ENCODE assay signal across 19 mouse cellular contexts in genomic region chr16:94365435-94365834, GRCm38 (mm10). TPM values are rescaled to one million over a fixed set of nuclear protein-coding genes. Genes with fewer than 3 reads are reported as not detected.
DNase-seq lines count a peak whose midpoint lies in the region; ATAC-seq and TF ChIP-seq lines count a peak whose summit lies in the region.
"Had no signal": no experiment of that assay in that cellular context is flagged by ENCODE, and none has a peak within 500 bp of the region (broad histone marks: within the 10 kb centered on the region; RNA-seq: fewer than 3 reads in every experiment).

No protein-coding gene starts in this region.

- H3K9ac ChIP-seq in embryonic facial prominence, embryonic 14.5 days (ENCODE audit: low read depth, low read length) = no peak overlapping the region

- H3K36me3 ChIP-seq in embryonic facial prominence, embryonic 14.5 days (ENCODE audit: control insufficient read depth, insufficient read depth, low read length) = peaks cover 15% of the 10 kb centered on the region; the same call in 1 of the 2 replicates
- H3K36me3 ChIP-seq in embryonic facial prominence, embryonic 10.5 days (replicated peaks) = peaks cover 15% of the 10 kb centered on the region
- H3K36me3 ChIP-seq in myocyte (ENCODE audit: control insufficient read depth, insufficient read depth) = no peaks in the 10 kb centered on the region

- peaks cover 12% of the 10 kb centered on the region for H3K4me1 ChIP-seq in embryonic facial prominence, embryonic 14.5 days (ENCODE audit: control insufficient read depth, insufficient read depth, low read length)
- H3K4me1 ChIP-seq in embryonic facial prominence, embryonic 10.5 days = peaks cover 23% of the 10 kb centered on the region

- peak; percentile 23 for DNase-seq in embryonic facial prominence, embryonic 14.5 days (ENCODE audit: low spot score)
- DNase-seq in embryonic facial prominence, embryonic 10.5 days (ENCODE audit: low spot score) = no peak
- DNase-seq in right cerebral cortex, postnatal 36 days (ENCODE audit: low spot score in 2 of 2) = no peak
- DNase-seq: adrenal gland, adult 2 months; adrenal gland, adult 8-10 months; adrenal gland, postnatal 10 days; adrenal gland, postnatal 14 days; adrenal gland, postnatal 25 days; adrenal gland, postnatal 36 days; B cell, adult 2 months; cerebellum, adult 11 months; cerebellum, adult 11-12 months; cerebellum, adult 18-20 months had no signal

- no peak overlapping the region for H3K4me2 ChIP-seq in embryonic facial prominence, embryonic 14.5 days (ENCODE audit: low read depth, low read length)
- no peak overlapping the region for H3K4me2 ChIP-seq in myocyte (ENCODE audit: low read depth)

- no peaks in the 10 kb centered on the region for H3K79me2 ChIP-seq in myocyte (ENCODE audit: control insufficient read depth, insufficient read depth)

- no peaks in the 10 kb centered on the region for H3K27me3 ChIP-seq in embryonic facial prominence, embryonic 14.5 days (replicated peaks; ENCODE audit: control insufficient read depth, insufficient read depth, low read length)
- no peaks in the 10 kb centered on the region for H3K27me3 ChIP-seq in embryonic facial prominence, embryonic 10.5 days (replicated peaks; ENCODE audit: low read depth, poor library complexity, severe bottlenecking)
- H3K27me3 ChIP-seq in myocyte (ENCODE audit: control insufficient read depth, insufficient read depth, insufficient read length) = no peaks in the 10 kb centered on the region
- H3K27me3 ChIP-seq: CH12.LX, Patski had no signal

- no peak overlapping the region for H3ac ChIP-seq in myocyte (ENCODE audit: control insufficient read depth, insufficient read length)

- H3K9me3 ChIP-seq in embryonic facial prominence, embryonic 14.5 days (ENCODE audit: control insufficient read depth, low read length) = no peaks in the 10 kb centered on the region
- H3K9me3 ChIP-seq in embryonic facial prominence, embryonic 10.5 days = no peaks in the 10 kb centered on the region
- H3K9me3 ChIP-seq: G1E had no signal

- TF ChIP-seq POLR2A in myocyte (IDR thresholded peaks at IDR 0.05; ENCODE audit: insufficient read length, low read depth) = no peak

- 81% methylated on average over 3 of the region's 3 CpGs for WGBS in embryonic facial prominence, embryonic 14.5 days
- 94% methylated on average over 3 of the region's 3 CpGs for WGBS in embryonic facial prominence, embryonic 10.5 days

- no peak overlapping the region for H3K4me3 ChIP-seq in embryonic facial prominence, embryonic 14.5 days (ENCODE audit: low read depth, low read length)
- H3K4me3 ChIP-seq in embryonic facial prominence, embryonic 10.5 days = no peak overlapping the region
- H3K4me3 ChIP-seq in myocyte = no peak overlapping the region

- ATAC-seq in embryonic facial prominence, embryonic 14.5 days (ENCODE audit: low read depth) = no peak
- ATAC-seq: activated CD4-positive, CD25-positive, alpha-beta regulatory T cell, adult 4 months; CD4-positive, CD25-positive, alpha-beta regulatory T cell, adult 4 months; Patski had no signal

- no peak overlapping the region for H3K27ac ChIP-seq in embryonic facial prominence, embryonic 14.5 days (replicated peaks; ENCODE audit: low read depth, low read length)
- no peak overlapping the region for H3K27ac ChIP-seq in embryonic facial prominence, embryonic 10.5 days (replicated peaks)

TF ChIP-seq in myocyte, 11 proteins besides CTCF, POLR2A, EP300 and RAD21:
- TF ChIP-seq MAX (IDR thresholded peaks at IDR 0.05; ENCODE audit: low read depth) = no peak
- no peak for TF ChIP-seq SRF (IDR thresholded peaks at IDR 0.05; ENCODE audit: control insufficient read depth, insufficient read length, low read depth)
- no peak for TF ChIP-seq CEBPB (IDR thresholded peaks at IDR 0.05; ENCODE audit: insufficient read depth, poor library complexity, severe bottlenecking)
- TF ChIP-seq E2F4 (IDR thresholded peaks at IDR 0.05; ENCODE audit: insufficient read depth) = no peak
- TF ChIP-seq POLR2AphosphoS2 (IDR thresholded peaks at IDR 0.05; ENCODE audit: insufficient read length, low read depth) = no peak
- TF ChIP-seq MYOG (IDR thresholded peaks at IDR 0.05; ENCODE audit: control insufficient read depth in 1 of 3, insufficient read depth in 1 of 3, insufficient read length in 2 of 3, low read depth in 2 of 3) = peak in 1 of 3 experiments; percentile 61
- peak; percentile 59 for TF ChIP-seq TCF12 (IDR thresholded peaks at IDR 0.05; ENCODE audit: insufficient read depth, poor library complexity, severe bottlenecking)
- TF ChIP-seq REST (IDR thresholded peaks at IDR 0.05; ENCODE audit: insufficient read depth, insufficient read length) = no peak
- peak in 2 of 3 experiments; percentile 66 to 70 for TF ChIP-seq MYOD1 (IDR thresholded peaks at IDR 0.05; ENCODE audit: control insufficient read depth in 1 of 3, insufficient read length in 2 of 3, low read depth in 2 of 3)
- TF ChIP-seq USF1 (IDR thresholded peaks at IDR 0.05; ENCODE audit: low read depth) = no peak
- TF ChIP-seq TCF3 (IDR thresholded peaks at IDR 0.05; ENCODE audit: insufficient read length, low read depth) = no peak

RNA-seq across cellular contexts. Expression of gene Ttc3, which starts 5.0 kb away (rescaled TPM):
- 270 and 324 TPM in 2 replicates for polyA plus RNA-seq in embryonic facial prominence, embryonic 14.5 days (2014; fragmentation: Nextera tagmentation; extraction: Ambion mirVana)
- 300 and 304 TPM in 2 replicates for polyA plus RNA-seq in embryonic facial prominence, embryonic 10.5 days (2016; fragmentation: Nextera tagmentation; extraction: Ambion mirVana)
- polyA plus RNA-seq in myocyte (2012; fragmentation: generic; extraction: Trizol) = 25.0 TPM

RNA-seq across cellular contexts. Expression of gene Pigp, which starts 6.2 kb away (rescaled TPM):
- polyA plus RNA-seq in embryonic facial prominence, embryonic 14.5 days (2014; fragmentation: Nextera tagmentation; extraction: Ambion mirVana) = 125 and 131 TPM in 2 replicates
- 77.9 and 78.3 TPM in 2 replicates for polyA plus RNA-seq in embryonic facial prominence, embryonic 10.5 days (2016; fragmentation: Nextera tagmentation; extraction: Ambion mirVana)
- polyA plus RNA-seq in myocyte (2012; fragmentation: generic; extraction: Trizol) = 63.2 TPM

RNA-seq across cellular contexts. Expression of gene Ripply3, which starts 37.2 kb away (rescaled TPM):
- 4.9 and 6.9 TPM in 2 replicates for polyA plus RNA-seq in embryonic facial prominence, embryonic 14.5 days (2014; fragmentation: Nextera tagmentation; extraction: Ambion mirVana)
- polyA plus RNA-seq in embryonic facial prominence, embryonic 10.5 days (2016; fragmentation: Nextera tagmentation; extraction: Ambion mirVana) = 5.1 and 6.2 TPM in 2 replicates
- 0.08 TPM for polyA plus RNA-seq in myocyte (2012; fragmentation: generic; extraction: Trizol)
- polyA plus RNA-seq: G1E, Patski had no signal

RNA-seq across cellular contexts. Expression of gene Hlcs, which starts 52.1 kb away (rescaled TPM):
- polyA plus RNA-seq in embryonic facial prominence, embryonic 14.5 days (2014; fragmentation: Nextera tagmentation; extraction: Ambion mirVana) = 6.8 and 8.2 TPM in 2 replicates
- polyA plus RNA-seq in embryonic facial prominence, embryonic 10.5 days (2016; fragmentation: Nextera tagmentation; extraction: Ambion mirVana) = 12.2 and 13.1 TPM in 2 replicates
- polyA plus RNA-seq in myocyte (2012; fragmentation: generic; extraction: Trizol) = 3.2 TPM

Comparison
In these comparisons a context has a peak if more than half of its experiments do, and no peak if none do; other contexts are left out.
1. RNA of gene Ttc3, which starts 5.0 kb away (polyA plus RNA-seq): 300 to 304 TPM in embryonic facial prominence, embryonic 10.5 days and 270 to 324 TPM in embryonic facial prominence, embryonic 14.5 days; 25.0 TPM in myocyte (single experiment); every median in the first group is over 10 times any median in the second.